Mouse (Mus musculus) hindbrain, embryonic 10.5 days (tissue): ENCODE data around the gene Mocs3. TPM values are rescaled to one million over a fixed set of nuclear protein-coding genes. Genes with fewer than 3 reads are reported as not detected.

ENCODE experiments used
- DNase-seq: peaks from one replicate; pipeline ENCODE4 v3.0.0-alpha.2; 2017; ENCODE audit warnings: low spot score
- H3K27ac ChIP-seq: fragments of 300-500 bp; sonication (generic); 2 replicates; pipeline ENCODE4 v1.5.1; 2016; ENCODE audit warnings: mild to moderate bottlenecking, moderate library complexity
- H3K27me3 ChIP-seq: fragments of 300-500 bp; sonication (generic); 2 replicates; pipeline ENCODE4 v1.6.1; 2016; ENCODE audit warnings: mild to moderate bottlenecking; ENCODE audit not compliant: poor library complexity, insufficient read depth, severe bottlenecking
- H3K36me3 ChIP-seq: fragments of 300-500 bp; sonication (generic); 2 replicates; pipeline ENCODE4 v1.6.1; 2016; ENCODE audit warnings: mild to moderate bottlenecking, moderate library complexity
- H3K4me1 ChIP-seq: fragments of 300-500 bp; sonication (generic); replicated peaks from 2 replicates; pipeline ENCODE4 v1.6.1; 2016; ENCODE audit warnings: mild to moderate bottlenecking
- H3K4me3 ChIP-seq: fragments of 300-500 bp; sonication (generic); 2 replicates; pipeline ENCODE4 v1.5.1; 2016; ENCODE audit warnings: mild to moderate bottlenecking, moderate library complexity
- H3K9me3 ChIP-seq: fragments of 300-500 bp; sonication (generic); 2 replicates; pipeline ENCODE4 v1.6.1; 2016; ENCODE audit warnings: mild to moderate bottlenecking, moderate library complexity
- WGBS: fragments of 180-500 bp; shearing (Covaris S2); methylation state at CpG from one replicate; pipeline ENCODE4 v1.1.7; 2016; 5-methylcytosine and 5-hydroxymethylcytosine counted together
- polyA plus RNA-seq: library from polyadenylated mRNA; unstranded; fragments of >200 nt; fragmentation: Nextera tagmentation; extraction: Ambion mirVana; gene quantifications from 2 replicates; pipeline ENCODE4 v1.2.1, GENCODE M21; 2016

Mocs3 gene
- polyA plus RNA-seq, 1 experiment from 2014 or later = 7.6 TPM

DNA sequence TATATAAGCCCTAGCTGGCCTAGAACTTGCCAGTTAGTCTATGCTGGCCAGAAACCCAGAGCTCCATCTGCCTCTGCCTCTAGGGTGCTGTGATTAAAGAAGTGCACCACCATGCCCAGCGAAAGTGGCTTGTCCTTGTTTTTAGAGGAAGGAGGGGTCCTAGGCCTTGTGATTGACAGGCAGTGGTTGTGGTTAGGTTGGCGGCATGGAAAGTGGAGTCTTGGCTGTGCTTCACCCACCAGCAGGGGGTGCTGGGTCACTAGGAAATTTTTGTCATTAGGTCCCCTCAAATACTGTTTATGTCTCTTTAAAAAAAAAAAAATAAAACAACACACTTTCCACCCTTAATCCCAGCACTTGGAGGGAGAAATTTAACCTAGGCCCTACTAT is 18.4 kb downstream of the Mocs3 start:
- peaks cover 10% of the 10 kb centered on the region; the same call in 1 of the 2 replicates for H3K4me1 ChIP-seq

DNA sequence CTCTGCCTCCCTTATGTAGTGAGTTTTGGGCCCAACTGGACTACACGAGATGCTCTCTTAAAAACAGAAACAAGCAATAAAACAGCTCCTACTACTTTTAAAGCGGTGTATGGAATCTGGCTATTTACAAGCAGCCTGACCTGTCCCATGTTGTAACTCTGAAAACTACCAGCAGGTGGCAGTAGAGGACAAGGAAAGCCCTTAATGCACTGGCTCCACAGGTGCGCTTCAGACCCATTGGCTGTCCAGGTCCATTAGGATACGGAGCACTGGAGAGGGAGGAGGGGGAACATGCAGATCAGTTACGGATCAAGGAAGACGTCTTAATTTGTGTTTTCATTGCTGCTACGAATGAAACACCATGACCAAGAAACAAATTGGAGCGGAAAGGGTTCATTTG is 19.8 kb downstream of the Mocs3 start:
- Histone ChIP-seq H3K27me3 (peaks cover 11% of the 10 kb centered on the region; the same call in 1 of the 2 replicates), H3K36me3 (no peaks in the 10 kb centered on the region), H3K4me3 (no peak overlapping the region), H3K4me1 (peaks cover 13% of the 10 kb centered on the region; the same call in 1 of the 2 replicates), H3K9me3 (no peaks in the 10 kb centered on the region), H3K27ac (no peak overlapping the region)
- WGBS = 18% methylated on average over 8 of the region's 8 CpGs
- DNase-seq = peak; percentile 85

More for the DNA sequence above, 18.4 kb downstream of the Mocs3 start:
- Histone ChIP-seq H3K4me3 (no peak overlapping the region), H3K27me3 (peaks cover 11% of the 10 kb centered on the region; the same call in 1 of the 2 replicates), H3K9me3 (no peaks in the 10 kb centered on the region), H3K27ac (no peak overlapping the region), H3K36me3 (no peaks in the 10 kb centered on the region)
- WGBS = 17% methylated on average over 2 of the region's 2 CpGs
- DNase-seq = peak; percentile 31

DNA sequence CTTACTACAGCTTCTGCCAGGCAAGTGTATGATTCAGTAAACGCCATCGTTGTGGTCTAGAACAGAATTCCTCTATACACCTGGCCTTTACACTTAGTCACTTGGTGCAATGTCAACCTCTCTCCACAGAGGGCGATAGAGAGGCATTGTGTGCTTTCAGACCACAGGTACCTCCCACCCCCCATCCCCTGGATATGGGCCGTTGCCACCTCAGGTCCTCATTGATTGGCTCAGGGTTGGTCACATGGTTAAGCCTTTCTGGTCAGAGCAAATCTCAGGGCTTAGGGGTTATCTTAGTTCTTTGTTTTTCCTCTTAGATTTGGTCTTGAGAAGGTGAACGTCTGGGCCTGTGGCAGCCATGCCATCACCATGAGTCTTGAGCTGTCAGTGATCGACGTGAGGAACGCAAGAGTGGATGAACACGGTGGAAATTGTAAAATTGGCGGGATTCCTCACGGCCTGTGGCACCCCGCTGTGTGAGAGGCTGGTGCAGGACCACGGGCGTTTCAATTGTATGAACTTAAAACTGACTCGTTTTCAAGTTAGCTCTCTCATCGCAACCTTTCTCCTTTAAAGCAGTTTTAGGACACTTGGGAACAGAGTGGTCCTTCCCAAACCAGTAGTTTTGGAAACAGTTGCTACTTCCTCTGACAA is 22.3 kb downstream of the Mocs3 start:
- Histone ChIP-seq H3K27me3 (peaks cover 11% of the 10 kb centered on the region; the same call in 1 of the 2 replicates), H3K9me3 (no peaks in the 10 kb centered on the region), H3K4me3 (peak overlapping the region; percentile 30), H3K36me3 (no peaks in the 10 kb centered on the region), H3K4me1 (peaks cover 13% of the 10 kb centered on the region; the same call in 1 of the 2 replicates), H3K27ac (no peak overlapping the region)
- WGBS = 14% methylated on average over 16 of the region's 16 CpGs
- peak; percentile 59 for DNase-seq

DNA sequence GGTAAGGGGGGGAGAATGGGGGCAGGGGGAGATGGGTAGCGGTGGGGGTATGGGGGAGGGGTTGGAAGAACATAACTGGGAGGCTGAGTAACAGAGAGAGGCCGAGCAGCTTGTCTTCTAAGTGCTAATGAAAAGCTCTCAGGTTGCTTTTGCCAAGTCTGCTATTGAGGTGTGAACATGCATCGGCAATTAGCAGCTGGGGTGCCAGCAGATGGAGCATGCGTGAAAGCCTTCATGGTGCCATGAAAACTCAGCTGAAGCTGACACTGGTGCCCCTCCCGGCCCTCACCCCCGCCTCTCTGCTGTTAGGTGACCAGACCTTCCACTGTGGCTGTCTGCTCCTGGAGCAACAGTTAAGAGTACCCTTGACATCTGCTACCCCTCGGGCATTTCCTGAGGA is 23.4 kb downstream of the Mocs3 start:
- Histone ChIP-seq H3K4me1 (peaks cover 13% of the 10 kb centered on the region; the same call in 1 of the 2 replicates), H3K27ac (no peak overlapping the region), H3K4me3 (no peak overlapping the region), H3K36me3 (no peaks in the 10 kb centered on the region), H3K27me3 (peaks cover 11% of the 10 kb centered on the region; the same call in 1 of the 2 replicates), H3K9me3 (no peaks in the 10 kb centered on the region)
- no peak for DNase-seq
- WGBS = 65% methylated on average over 7 of the region's 7 CpGs

DNA sequence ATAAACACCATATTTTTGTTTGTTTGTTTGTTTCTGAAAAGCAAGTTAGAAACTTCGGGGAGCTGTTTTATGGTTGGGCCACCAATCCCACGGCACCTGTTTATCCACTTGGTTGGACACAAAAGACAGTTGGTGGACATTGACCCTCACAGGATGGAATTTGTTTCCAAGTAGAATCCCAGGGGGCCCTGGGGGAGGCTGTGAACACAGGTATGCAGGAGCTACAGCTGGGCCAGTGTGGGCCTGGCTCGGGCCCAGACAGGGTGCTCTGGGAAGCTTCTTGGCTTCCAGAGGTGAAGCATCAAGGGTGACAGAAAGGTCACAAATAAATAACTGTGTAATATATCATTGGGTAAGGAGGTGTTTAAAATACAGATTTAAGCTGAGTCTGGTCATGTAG is 26.1 kb downstream of the Mocs3 start:
- H3K4me1 ChIP-seq = peaks cover 13% of the 10 kb centered on the region; the same call in 1 of the 2 replicates
- peaks cover 6% of the 10 kb centered on the region; the same call in 1 of the 2 replicates for H3K36me3 ChIP-seq
- H3K9me3 ChIP-seq = no peaks in the 10 kb centered on the region
- no peak overlapping the region for H3K27ac ChIP-seq
- DNase-seq = no peak
- WGBS = 86% methylated on average over 3 of the region's 3 CpGs
- no peak overlapping the region for H3K4me3 ChIP-seq
- peaks cover 5% of the 10 kb centered on the region; the same call in 1 of the 2 replicates for H3K27me3 ChIP-seq

GRCm38 (mm10) chr2:168257188-168257587 is 26.8 kb downstream of the Mocs3 start:
- peaks cover 6% of the 10 kb centered on the region; the same call in 1 of the 2 replicates for H3K36me3 ChIP-seq
- DNase-seq = no peak
- H3K4me3 ChIP-seq = no peak overlapping the region
- H3K27ac ChIP-seq = no peak overlapping the region
- peaks cover 13% of the 10 kb centered on the region; the same call in 1 of the 2 replicates for H3K4me1 ChIP-seq
- 86% methylated on average over 4 of the region's 4 CpGs for WGBS
- H3K27me3 ChIP-seq = peaks cover 5% of the 10 kb centered on the region; the same call in 1 of the 2 replicates
- H3K9me3 ChIP-seq = no peaks in the 10 kb centered on the region

GRCm38 (mm10) chr2:168259046-168259445 is 28.6 kb downstream of the Mocs3 start:
- Histone ChIP-seq H3K9me3 (no peaks in the 10 kb centered on the region), H3K27ac (no peak overlapping the region), H3K4me1 (0 out of 2 replicates have a peak, but pooled peaks cover 2% of the 10 kb centered on the region), H3K4me3 (no peak overlapping the region), H3K27me3 (peaks cover 14% of the 10 kb centered on the region), H3K36me3 (peaks cover 9% of the 10 kb centered on the region; the same call in 1 of the 2 replicates)
- DNase-seq = no peak
- 89% methylated on average over 8 of the region's 8 CpGs for WGBS

DNA sequence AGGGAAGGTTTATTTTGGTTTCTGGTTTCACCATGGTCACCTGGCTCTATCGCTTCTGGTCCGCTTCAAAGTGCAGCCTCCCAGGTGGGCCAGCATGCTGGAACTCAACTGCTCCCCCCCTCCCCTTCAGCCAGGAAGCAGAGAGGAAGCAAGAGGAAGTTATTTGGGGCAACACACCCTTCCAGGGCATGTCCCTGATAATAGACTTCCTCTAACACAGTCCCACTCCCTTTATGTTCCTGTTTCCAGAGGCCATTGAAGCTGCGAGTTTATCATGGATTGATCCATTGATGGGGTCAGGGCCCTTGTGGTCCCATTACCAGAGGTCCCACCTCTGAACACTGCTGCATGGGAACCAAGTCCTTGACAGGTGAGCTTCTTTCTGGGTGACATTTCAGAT is 29.7 kb downstream of the Mocs3 start:
- DNase-seq = no peak
- H3K27me3 ChIP-seq = peaks cover 17% of the 10 kb centered on the region
- H3K9me3 ChIP-seq = no peaks in the 10 kb centered on the region
- no peaks in the 10 kb centered on the region for H3K4me1 ChIP-seq
- no peak overlapping the region for H3K27ac ChIP-seq
- H3K4me3 ChIP-seq = no peak overlapping the region
- peaks cover 9% of the 10 kb centered on the region; the same call in 1 of the 2 replicates for H3K36me3 ChIP-seq
- WGBS = 88% methylated on average over 3 of the region's 3 CpGs

DNA sequence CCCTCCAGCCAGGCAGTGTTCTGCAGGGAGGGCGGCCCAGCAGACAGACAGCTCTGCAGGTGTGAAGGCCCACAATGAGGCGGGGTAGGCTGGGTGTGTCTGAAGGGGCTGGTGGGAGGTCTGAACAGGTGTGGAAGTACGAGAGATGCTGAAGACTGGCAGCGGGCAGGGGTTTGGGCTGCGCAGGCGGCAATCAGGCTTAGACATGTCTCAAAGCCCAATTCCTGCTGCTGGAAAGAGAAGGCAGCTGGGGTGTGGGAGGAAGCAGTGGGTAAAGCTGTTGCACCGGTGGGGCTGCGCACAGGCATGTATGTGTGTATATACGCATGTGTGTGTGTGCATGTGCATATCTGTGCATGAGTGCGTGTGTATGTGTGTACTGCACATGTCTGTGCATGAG is 30.5 kb downstream of the Mocs3 start:
- Histone ChIP-seq H3K4me3 (no peak overlapping the region), H3K27ac (no peak overlapping the region), H3K36me3 (peaks cover 9% of the 10 kb centered on the region; the same call in 1 of the 2 replicates), H3K27me3 (peaks cover 17% of the 10 kb centered on the region), H3K9me3 (no peaks in the 10 kb centered on the region), H3K4me1 (no peaks in the 10 kb centered on the region)
- no peak for DNase-seq
- WGBS = 90% methylated on average over 10 of the region's 10 CpGs

GRCm38 (mm10) chr2:168268033-168268432 is 37.6 kb downstream of the Mocs3 start:
- 35% methylated on average over 7 of the region's 7 CpGs for WGBS
- Histone ChIP-seq H3K27me3 (peaks cover 19% of the 10 kb centered on the region), H3K4me1 (peaks cover 5% of the 10 kb centered on the region; the same call in 1 of the 2 replicates), H3K4me3 (0 out of 2 replicates have a peak overlapping the region, but pooled peaks have one; percentile 32), H3K9me3 (0 out of 2 replicates have a peak, but pooled peaks cover 4% of the 10 kb centered on the region), H3K36me3 (0 out of 2 replicates have a peak, but pooled peaks cover 3% of the 10 kb centered on the region), H3K27ac (no peak overlapping the region)
- DNase-seq = peak; percentile 68

DNA sequence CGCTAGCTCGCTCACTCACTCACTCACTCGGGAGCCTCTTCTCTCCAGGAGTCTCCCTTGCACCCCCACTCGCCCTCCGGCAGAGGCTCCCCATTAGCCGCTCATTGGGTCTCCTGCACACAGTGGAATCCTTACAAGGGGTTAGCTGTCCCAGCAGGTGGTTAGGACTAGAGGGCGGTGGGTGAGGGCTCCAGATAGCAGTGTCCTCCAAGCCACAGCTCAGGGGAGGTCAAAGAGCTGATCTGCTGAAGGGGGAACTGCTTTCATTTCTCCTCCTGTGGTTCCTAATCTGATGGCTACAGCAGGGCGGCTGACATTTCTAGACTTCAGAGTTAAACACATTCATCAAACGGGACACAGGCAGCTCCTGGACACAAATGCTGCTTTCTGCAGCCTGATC is 43.0 kb downstream of the Mocs3 start:
- 44% methylated on average over 9 of the region's 9 CpGs for WGBS
- no peak for DNase-seq
- 0 out of 2 replicates have a peak, but pooled peaks cover 3% of the 10 kb centered on the region for H3K36me3 ChIP-seq
- peaks cover 31% of the 10 kb centered on the region; the same call in 1 of the 2 replicates for H3K4me1 ChIP-seq
- H3K27ac ChIP-seq = no peak overlapping the region
- 0 out of 2 replicates have a peak, but pooled peaks cover 4% of the 10 kb centered on the region for H3K9me3 ChIP-seq
- H3K4me3 ChIP-seq = no peak overlapping the region
- H3K27me3 ChIP-seq = peaks cover 60% of the 10 kb centered on the region

DNA sequence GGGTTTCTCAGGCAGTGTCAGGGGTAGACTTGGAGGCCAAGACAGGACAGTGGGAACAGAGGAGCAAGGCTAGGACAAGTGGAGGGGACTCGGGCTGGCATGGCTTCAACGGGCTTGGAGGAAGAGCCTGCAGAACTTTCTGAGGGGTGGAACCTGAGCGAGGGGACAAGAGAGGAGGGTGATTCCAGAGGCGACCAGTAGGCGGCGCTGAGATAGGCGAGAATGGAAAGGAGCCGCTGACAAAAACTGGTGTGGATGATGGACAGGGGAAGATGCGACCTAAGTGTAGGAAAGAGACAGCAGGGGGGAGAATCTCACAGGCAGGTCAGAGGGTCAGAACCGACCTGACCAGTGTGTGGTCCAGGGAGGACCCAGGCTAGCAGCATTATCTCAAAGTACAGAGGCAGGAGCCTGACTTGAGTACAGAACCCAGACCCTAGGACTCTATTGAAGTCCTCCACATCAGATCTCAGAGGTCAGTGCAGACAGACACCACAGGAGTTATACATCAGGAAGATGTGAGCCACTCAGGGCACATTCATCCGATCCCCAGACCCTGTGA is 44.0 kb downstream of the Mocs3 start:
- no peak overlapping the region for H3K4me3 ChIP-seq
- peaks cover 33% of the 10 kb centered on the region; the same call in 1 of the 2 replicates for H3K4me1 ChIP-seq
- H3K27ac ChIP-seq = no peak overlapping the region
- 9% methylated on average over 11 of the region's 11 CpGs for WGBS
- peaks cover 64% of the 10 kb centered on the region for H3K27me3 ChIP-seq
- H3K36me3 ChIP-seq = no peaks in the 10 kb centered on the region
- no peaks in the 10 kb centered on the region for H3K9me3 ChIP-seq
- DNase-seq = peak; percentile 75
